Mouse (Mus musculus): ENCODE measurements around the gene Ceacam14.

Gene Ceacam14

GRCm38 (mm10) chr7:17812333-17812732, at the start of gene Ceacam14:
Ceacam14 (plus strand) TSS chr7:17812633.
- DNase-seq (ENCODE audit: low spot score): no peak

Data from embryo, embryonic 10 days (tissue).